Mouse (Mus musculus): Measurements from ENCODE around the gene Tox2. TPM values are rescaled to one million over a fixed set of nuclear protein-coding genes. Genes with fewer than 3 reads are reported as not detected.

The Tox2 gene
- polyA plus RNA-seq, 1 experiment from 2014 or later, result 32.2 TPM

DNA sequence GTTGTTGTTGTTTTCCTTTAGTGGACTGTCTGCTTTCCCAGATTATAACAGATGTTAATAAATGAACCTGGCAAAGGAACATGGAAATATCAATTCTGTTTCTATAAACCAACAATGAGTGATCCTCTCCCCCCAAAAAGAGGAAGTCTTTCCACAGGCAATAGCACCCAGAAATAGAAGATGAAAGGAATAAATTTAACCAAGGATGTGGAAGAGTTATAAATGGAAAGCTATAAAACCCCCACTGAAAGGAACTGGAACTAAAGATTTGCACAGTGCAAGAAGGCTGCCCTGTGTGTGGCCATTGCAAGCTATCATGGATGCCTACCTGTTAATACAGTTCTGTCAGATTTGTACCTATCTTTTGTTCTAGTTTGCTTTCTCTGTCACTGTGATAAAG lies 64.2 kb downstream of the Tox2 start:
- Histone ChIP-seq H3K9me3 (no peaks in the 10 kb centered on the region), H3K4me1 (replicated peaks) (peaks cover 6% of the 10 kb centered on the region; the same call in 1 of the 2 replicates), H3K9ac (no peak overlapping the region), H3K36me3 (no peaks in the 10 kb centered on the region), H3K27me3 (no peaks in the 10 kb centered on the region), H3K4me2 (no peak overlapping the region), H3K4me3 (no peak overlapping the region), H3K27ac (replicated peaks) (no peak overlapping the region)
- ATAC-seq (ENCODE audit: low FRiP score, low read depth), result no peak

- H3K9me3 ChIP-seq, result no peaks in the 10 kb centered on the region
- no peaks in the 10 kb centered on the region for H3K36me3 ChIP-seq
- no peak overlapping the region for H3K9ac ChIP-seq
- peaks cover 6% of the 10 kb centered on the region; the same call in 1 of the 2 replicates for H3K4me1 ChIP-seq (replicated peaks)
- H3K4me2 ChIP-seq, result no peak overlapping the region
- no peak overlapping the region for H3K4me3 ChIP-seq
- 50% methylated on average over 8 of the region's 8 CpGs for WGBS
- no peak overlapping the region for H3K27ac ChIP-seq (replicated peaks)
- ATAC-seq (ENCODE audit: low FRiP score, low read depth), result 0 out of 2 replicates have a peak, but pooled peaks have one; percentile 23
- H3K27me3 ChIP-seq, result no peaks in the 10 kb centered on the region
Observed at GRCm38 (mm10) chr2:163271581-163272492, 68.9 kb downstream of the Tox2 start.

DNA sequence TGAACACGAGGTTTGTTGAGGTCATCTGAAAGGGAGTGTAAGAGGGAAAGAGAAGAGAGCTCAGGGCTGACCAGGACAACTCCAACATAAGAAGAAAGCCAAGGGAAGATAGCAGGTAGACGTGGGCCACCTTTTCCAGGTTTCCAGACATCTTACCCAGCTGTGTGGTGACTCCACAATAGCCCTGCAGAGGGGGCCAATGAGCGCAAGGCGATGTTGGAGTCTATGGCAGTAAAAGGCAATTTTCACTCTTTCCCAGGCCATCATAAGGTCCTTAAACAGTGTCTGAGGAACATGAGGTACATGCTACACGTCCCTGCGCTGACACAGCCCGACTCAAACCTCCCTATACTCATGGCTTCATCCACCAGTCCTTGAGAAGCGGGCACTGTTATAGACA lies 70.9 kb downstream of the Tox2 start:
- no peak for ATAC-seq (ENCODE audit: low FRiP score, low read depth)
- Histone ChIP-seq H3K4me2 (no peak overlapping the region), H3K9ac (no peak overlapping the region), H3K4me1 (replicated peaks) (peaks cover 9% of the 10 kb centered on the region), H3K9me3 (no peaks in the 10 kb centered on the region), H3K27me3 (no peaks in the 10 kb centered on the region), H3K4me3 (no peak overlapping the region), H3K36me3 (no peaks in the 10 kb centered on the region), H3K27ac (replicated peaks) (no peak overlapping the region)
- WGBS, result 83% methylated on average over 8 of the region's 8 CpGs

DNA sequence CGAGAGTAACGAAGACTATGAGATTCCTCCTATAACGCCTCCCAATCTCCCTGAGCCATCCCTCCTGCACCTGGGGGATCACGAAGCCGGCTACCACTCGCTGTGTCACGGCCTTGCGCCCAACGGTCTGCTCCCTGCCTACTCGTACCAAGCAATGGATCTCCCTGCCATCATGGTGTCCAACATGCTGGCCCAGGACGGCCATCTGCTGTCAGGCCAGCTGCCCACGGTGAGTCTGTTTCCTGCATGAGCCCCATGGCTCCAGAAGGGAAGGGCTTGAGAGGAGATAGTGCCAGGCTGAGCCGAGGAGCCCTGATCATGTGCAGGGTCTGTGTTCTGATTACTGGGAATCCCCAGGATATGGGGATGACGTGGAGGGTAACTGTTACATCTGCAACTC lies 73.1 kb downstream of the Tox2 start:
- no peak overlapping the region for H3K4me2 ChIP-seq
- H3K4me1 ChIP-seq (replicated peaks), result peaks cover 9% of the 10 kb centered on the region
- WGBS, result 87% methylated on average over 14 of the region's 14 CpGs
- H3K27me3 ChIP-seq, result peaks cover 4% of the 10 kb centered on the region; the same call in 1 of the 2 replicates
- no peak overlapping the region for H3K9ac ChIP-seq
- H3K4me3 ChIP-seq, result no peak overlapping the region
- H3K9me3 ChIP-seq, result no peaks in the 10 kb centered on the region
- ATAC-seq (ENCODE audit: low FRiP score, low read depth), result no peak
- no peak overlapping the region for H3K27ac ChIP-seq (replicated peaks)
- H3K36me3 ChIP-seq, result no peaks in the 10 kb centered on the region

GRCm38 (mm10) chr2:163277979-163278378 lies 75.1 kb downstream of the Tox2 start:
- Histone ChIP-seq H3K27ac (replicated peaks) (no peak overlapping the region), H3K9ac (no peak overlapping the region), H3K4me3 (no peak overlapping the region), H3K27me3 (peaks cover 4% of the 10 kb centered on the region; the same call in 1 of the 2 replicates), H3K4me1 (replicated peaks) (peaks cover 3% of the 10 kb centered on the region; the same call in 1 of the 2 replicates), H3K4me2 (no peak overlapping the region), H3K9me3 (no peaks in the 10 kb centered on the region), H3K36me3 (no peaks in the 10 kb centered on the region)
- WGBS, result 41% methylated on average over 9 of the region's 9 CpGs
- no peak for ATAC-seq (ENCODE audit: low FRiP score, low read depth)

- no peaks in the 10 kb centered on the region for H3K9me3 ChIP-seq
- H3K27ac ChIP-seq (replicated peaks), result no peak overlapping the region
- H3K4me1 ChIP-seq (replicated peaks), result peaks cover 17% of the 10 kb centered on the region
- H3K27me3 ChIP-seq, result peaks cover 4% of the 10 kb centered on the region; the same call in 1 of the 2 replicates
- ATAC-seq (ENCODE audit: low FRiP score, low read depth), result no peak
- no peak overlapping the region for H3K9ac ChIP-seq
- no peaks in the 10 kb centered on the region for H3K36me3 ChIP-seq
- 62% methylated on average over 15 of the region's 23 CpGs for WGBS
- no peak overlapping the region for H3K4me3 ChIP-seq
- H3K4me2 ChIP-seq, result no peak overlapping the region
Observed at GRCm38 (mm10) chr2:163280636-163281322, 77.9 kb downstream of the Tox2 start.

DNA sequence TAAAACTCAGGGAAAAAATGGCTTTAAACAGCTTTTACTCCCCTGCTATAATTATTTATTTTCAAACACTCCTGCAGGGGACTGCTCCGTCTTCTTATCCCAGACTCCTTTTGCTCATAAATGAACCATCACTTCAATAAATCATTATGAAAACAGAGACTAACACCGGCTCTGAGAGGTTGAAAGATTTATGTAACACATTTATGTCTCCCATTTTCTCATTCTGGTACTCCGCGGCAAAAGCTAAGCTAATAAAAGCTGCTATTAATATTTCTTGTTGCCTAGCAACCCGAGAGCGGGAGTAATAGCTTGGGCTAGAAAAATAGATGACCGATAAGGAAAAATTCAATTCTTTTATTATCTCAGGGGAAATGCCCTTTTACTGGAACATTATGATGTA lies 81.9 kb downstream of the Tox2 start:
- peak; percentile 68 for ATAC-seq (ENCODE audit: low FRiP score, low read depth)
- H3K4me1 ChIP-seq (replicated peaks), result peaks cover 31% of the 10 kb centered on the region
- peak overlapping the region; percentile 22; the same call in 1 of the 2 replicates for H3K4me2 ChIP-seq
- peaks cover 16% of the 10 kb centered on the region for H3K27me3 ChIP-seq
- H3K36me3 ChIP-seq, result no peaks in the 10 kb centered on the region
- H3K9ac ChIP-seq, result no peak overlapping the region
- peak overlapping the region; percentile 73 for H3K27ac ChIP-seq (replicated peaks)
- H3K4me3 ChIP-seq, result no peak overlapping the region
- 40% methylated on average over 7 of the region's 7 CpGs for WGBS
- no peaks in the 10 kb centered on the region for H3K9me3 ChIP-seq

DNA sequence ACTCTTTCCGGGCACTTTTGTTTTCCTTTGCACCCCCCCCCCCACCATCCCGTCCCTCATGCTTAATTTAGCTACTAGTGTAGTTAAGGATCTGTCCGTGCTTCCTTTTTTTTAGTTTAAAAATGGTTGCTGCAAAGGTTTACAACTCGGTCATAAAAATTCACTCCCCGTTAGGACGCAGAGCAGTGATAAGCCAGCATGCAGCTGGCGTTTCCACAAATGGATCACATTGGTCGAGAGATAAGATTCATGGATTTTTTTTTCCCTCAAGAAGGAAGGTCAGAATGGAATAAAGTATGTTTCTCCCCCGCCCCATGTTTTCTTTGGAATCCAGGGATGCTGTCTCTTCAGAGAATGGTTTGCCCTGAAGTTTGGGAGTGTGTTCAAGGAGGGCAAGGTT lies 82.4 kb downstream of the Tox2 start:
- Histone ChIP-seq H3K9me3 (no peaks in the 10 kb centered on the region), H3K4me3 (no peak overlapping the region), H3K27me3 (peaks cover 20% of the 10 kb centered on the region), H3K4me1 (replicated peaks) (peaks cover 32% of the 10 kb centered on the region), H3K9ac (no peak overlapping the region), H3K36me3 (no peaks in the 10 kb centered on the region), H3K4me2 (peak overlapping the region; percentile 22; the same call in 1 of the 2 replicates), H3K27ac (replicated peaks) (peak overlapping the region; percentile 73)
- WGBS, result 64% methylated on average over 9 of the region's 9 CpGs
- no peak for ATAC-seq (ENCODE audit: low FRiP score, low read depth)

- Histone ChIP-seq H3K36me3 (no peaks in the 10 kb centered on the region), H3K9me3 (no peaks in the 10 kb centered on the region), H3K27ac (replicated peaks) (peak overlapping the region; percentile 73), H3K27me3 (peaks cover 25% of the 10 kb centered on the region), H3K4me3 (no peak overlapping the region), H3K4me2 (no peak overlapping the region), H3K9ac (no peak overlapping the region), H3K4me1 (replicated peaks) (peaks cover 32% of the 10 kb centered on the region)
- no peak for ATAC-seq (ENCODE audit: low FRiP score, low read depth)
- 57% methylated on average over 7 of the region's 7 CpGs for WGBS
Observed at GRCm38 (mm10) chr2:163285762-163286161, 82.8 kb downstream of the Tox2 start.

DNA sequence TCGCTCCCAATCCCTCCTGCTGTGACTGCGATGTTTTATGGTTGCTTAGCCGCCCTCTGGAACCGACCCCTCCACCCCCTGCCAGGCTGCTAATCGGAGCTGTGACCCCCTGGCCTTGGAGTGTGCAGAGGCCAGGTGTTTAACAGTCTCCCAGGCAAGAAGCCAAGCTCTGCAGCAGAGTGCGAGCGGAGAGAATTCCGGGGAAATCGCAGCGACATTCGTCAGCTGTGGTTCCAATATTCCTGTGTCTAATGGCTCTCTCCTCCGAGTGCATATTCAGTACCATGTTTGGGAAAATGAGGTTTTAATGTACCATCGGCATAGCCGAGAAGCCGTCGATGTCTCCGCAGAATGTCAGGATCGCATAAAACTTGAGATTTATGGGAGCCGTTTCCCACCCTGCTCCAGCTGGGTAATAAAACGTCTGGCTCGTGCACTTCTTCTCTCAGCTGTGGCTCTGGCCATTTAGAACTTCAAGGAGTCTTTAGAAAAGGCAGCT lies 86.0 kb downstream of the Tox2 start:
- Histone ChIP-seq H3K9ac (no peak overlapping the region), H3K4me1 (replicated peaks) (peaks cover 31% of the 10 kb centered on the region), H3K27ac (replicated peaks) (peak overlapping the region; percentile 67), H3K4me2 (peak overlapping the region; percentile 43), H3K27me3 (peaks cover 36% of the 10 kb centered on the region), H3K9me3 (no peaks in the 10 kb centered on the region), H3K36me3 (no peaks in the 10 kb centered on the region), H3K4me3 (no peak overlapping the region)
- WGBS, result 10% methylated on average over 21 of the region's 21 CpGs
- peak; percentile 39; the same call in 1 of the 2 replicates for ATAC-seq (ENCODE audit: low FRiP score, low read depth)

DNA sequence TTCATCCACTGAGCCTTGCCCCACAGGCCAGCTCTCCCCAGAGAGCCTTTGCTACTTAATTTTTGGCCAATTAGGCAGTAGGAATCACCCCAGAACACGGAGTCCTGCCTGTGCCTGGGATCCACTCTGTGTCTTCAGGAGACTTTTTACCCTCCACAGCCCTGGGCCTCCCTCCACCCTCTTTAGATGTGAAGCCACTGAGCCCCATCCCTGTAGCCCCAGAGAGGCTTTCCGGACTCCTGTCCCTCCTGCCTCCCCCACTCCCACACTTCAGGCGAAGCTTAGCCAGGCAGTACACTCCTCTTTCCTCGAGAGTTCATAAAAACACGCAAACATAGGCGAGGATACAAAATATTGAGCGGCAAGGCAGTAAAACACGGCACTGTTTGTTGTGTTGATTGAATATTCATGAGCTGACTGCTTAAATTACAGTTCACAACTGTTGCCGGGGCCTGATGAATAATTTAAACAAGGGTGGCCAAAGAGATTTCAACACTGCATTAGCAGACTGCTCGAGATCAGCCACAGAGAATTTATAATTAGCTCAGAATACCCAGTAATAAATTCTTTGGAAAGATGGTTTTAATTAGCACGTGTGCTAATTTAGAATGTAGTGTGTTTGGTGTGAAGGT lies 94.2 kb downstream of the Tox2 start:
- 10% methylated on average over 11 of the region's 11 CpGs for WGBS
- Histone ChIP-seq H3K4me2 (peak overlapping the region; percentile 16; the same call in 1 of the 2 replicates), H3K27me3 (peaks cover 26% of the 10 kb centered on the region), H3K27ac (replicated peaks) (peak overlapping the region; percentile 31; the same call in 1 of the 2 replicates), H3K4me1 (replicated peaks) (peaks cover 62% of the 10 kb centered on the region), H3K9ac (no peak overlapping the region), H3K9me3 (no peaks in the 10 kb centered on the region), H3K4me3 (no peak overlapping the region), H3K36me3 (no peaks in the 10 kb centered on the region)
- ATAC-seq (ENCODE audit: low FRiP score, low read depth), result peak; percentile 37; the same call in 1 of the 2 replicates

Measured in hindbrain, embryonic 15.5 days (tissue).